Mouse (Mus musculus) erythroid progenitor cell, adult 5-6 weeks (primary cell): ENCODE measurements around the gene Vti1a. TPM values are rescaled to one million over a fixed set of nuclear protein-coding genes. Genes with fewer than 3 reads are reported as not detected.

ENCODE experiments used
- ATAC-seq: replicated peaks from 2 replicates; pipeline ENCODE4 v1.8.0; 2016; ENCODE audit warnings: moderate number of reproducible peaks, mild to moderate bottlenecking, moderate TSS enrichment, inconsistent platforms; ENCODE audit not compliant: poor library complexity, low FRiP score, severe bottlenecking
- total RNA-seq, 2 experiments: library from RNA; stranded (forward) in 1 of 2; stranded (reverse) in 1 of 2; fragments of 150-400 nt in 1 of 2; fragments of 186-747, 209-891 nt in 1 of 2; gene quantifications; 2 replicates each; pipeline versions ENCODE4 v1.2.3 to v1.2.4; 2015 to 2017; ENCODE audit warnings: low replicate concordance in 2 of 2

The Vti1a gene
- total RNA-seq, 2 experiments from 2014 or later = 40.7 to 80.7 TPM

- no peak for ATAC-seq
Observed at GRCm38 (mm10) chr19:55577306-55578042, 261.4 kb downstream of the Vti1a start.

DNA sequence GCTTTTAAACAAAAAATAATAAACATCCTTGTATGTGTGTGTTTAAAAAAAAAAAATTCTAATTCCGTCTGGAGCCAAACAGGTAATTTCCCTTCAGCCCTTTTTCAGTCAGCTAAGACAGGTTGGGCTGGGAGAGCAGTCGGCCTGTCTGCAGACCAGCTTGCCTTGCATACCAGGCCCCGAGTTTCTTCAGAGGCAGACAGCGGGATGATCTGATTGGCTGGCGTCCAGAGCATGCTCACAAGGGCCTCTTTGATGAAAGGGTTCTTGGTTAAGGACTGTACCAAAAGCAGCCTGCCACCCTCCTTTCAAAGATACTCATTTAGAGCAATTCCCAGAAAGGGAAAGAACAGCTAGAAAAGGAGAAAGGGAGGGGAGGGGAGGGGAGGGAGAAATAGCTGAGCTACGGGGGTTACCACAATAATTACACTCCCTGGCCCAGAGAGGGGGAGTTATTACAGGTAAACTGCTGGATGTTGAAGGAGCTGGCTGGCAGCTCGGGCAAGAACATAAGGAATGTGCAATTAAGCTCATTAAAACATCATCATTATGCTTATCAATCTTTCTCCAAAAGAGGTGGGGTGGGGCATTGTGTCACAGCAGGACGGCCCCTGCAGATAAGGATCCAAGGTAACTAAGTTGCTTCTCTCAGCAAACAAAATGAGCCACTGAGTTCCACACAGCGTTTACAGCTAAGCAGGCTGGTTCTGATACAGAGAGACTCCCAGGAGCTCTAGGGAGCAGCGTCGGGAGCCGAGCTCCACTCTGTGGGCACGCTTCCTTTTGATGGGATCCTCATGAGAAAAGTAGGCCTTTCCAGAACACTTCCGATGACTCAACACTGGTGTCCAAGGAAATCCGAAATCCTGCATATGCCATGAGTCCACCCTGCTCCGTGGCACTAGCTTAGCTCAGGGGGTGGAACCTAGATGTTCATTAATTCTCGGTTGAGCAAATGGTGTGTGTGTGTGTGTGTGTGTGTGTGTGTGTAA lies 262.3 kb downstream of the Vti1a start:
- no peak for ATAC-seq

DNA sequence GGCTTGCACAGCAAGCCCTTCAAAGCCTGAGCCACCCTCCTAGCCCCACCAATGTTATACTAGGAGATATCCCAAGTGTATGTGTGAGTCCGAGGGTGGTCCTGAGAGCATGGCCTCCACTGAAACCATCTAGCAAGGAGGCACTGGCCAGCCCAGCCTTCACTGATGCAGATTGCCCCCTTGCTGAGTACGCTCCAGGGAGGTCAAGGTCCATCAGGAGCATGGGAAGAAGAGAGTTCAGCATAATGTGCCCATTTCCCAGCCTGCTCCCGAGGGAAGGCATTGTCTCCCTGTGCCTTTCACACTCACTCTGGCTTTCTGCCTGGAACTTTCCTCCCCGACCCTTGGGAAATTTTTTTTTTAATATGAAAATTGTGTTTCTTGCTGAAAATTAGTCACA lies 263.2 kb downstream of the Vti1a start:
- no peak for ATAC-seq

- ATAC-seq = no peak
Observed at GRCm38 (mm10) chr19:55580152-55580551, 264.1 kb downstream of the Vti1a start.

DNA sequence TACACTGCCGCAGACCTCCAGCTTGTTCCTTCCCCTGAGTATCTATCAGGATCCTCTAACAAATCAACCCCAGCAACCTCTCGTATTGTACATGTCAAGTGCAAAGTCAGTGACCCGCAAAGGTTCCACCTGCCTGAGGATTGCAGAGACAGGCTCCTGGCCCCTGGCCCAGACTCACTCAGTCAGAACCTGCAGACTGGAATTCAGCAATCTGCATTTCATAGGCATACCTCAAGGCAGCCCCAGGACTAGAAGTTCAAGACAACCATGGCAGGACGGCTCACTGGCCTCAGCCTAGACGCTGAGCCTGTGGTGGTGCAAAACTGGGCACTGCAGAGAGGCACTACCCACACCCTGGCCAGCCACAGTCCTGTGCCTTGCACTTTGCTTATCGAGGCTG lies 264.6 kb downstream of the Vti1a start:
- no peak for ATAC-seq

DNA sequence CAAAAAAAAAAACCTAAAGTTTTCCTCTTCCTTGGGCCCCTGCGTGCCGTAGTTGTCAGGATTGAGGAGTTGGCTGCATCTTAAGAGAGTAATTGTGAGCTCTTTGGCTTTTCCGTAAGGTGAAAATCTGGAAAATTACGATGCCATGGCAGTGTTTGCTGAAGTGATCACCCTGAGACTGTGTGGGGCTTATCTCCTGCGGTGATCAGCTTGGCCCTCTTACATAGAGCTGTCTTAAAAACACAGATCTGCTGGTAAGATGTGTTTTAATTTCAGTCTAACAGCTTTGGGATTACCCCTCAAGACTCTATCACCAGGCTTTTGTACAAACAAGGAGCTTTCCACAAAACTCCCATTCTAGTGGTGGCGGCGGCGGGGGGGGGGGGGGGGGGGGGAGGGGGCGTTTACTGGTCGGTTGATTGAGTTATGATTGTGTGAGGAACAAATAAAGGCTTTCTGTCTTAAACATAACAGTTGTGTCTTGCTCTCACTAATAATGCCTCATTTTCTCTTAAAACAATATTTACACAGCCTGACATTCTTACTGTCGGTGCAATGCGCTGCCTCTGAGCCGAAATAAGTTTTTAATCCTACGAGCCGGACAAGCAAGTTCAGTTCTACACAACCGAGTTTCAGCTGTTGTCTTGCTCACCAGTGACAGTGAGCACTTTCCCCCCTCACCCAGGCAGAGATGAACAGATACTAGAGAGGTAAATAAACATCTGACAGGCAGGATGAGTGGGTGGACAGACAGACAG lies 267.0 kb downstream of the Vti1a start:
- no peak for ATAC-seq

- ATAC-seq = no peak
Observed at GRCm38 (mm10) chr19:55585270-55586224, 269.5 kb downstream of the Vti1a start.

- no peak for ATAC-seq
Observed at GRCm38 (mm10) chr19:55587638-55588421, 271.7 kb downstream of the Vti1a start.

DNA sequence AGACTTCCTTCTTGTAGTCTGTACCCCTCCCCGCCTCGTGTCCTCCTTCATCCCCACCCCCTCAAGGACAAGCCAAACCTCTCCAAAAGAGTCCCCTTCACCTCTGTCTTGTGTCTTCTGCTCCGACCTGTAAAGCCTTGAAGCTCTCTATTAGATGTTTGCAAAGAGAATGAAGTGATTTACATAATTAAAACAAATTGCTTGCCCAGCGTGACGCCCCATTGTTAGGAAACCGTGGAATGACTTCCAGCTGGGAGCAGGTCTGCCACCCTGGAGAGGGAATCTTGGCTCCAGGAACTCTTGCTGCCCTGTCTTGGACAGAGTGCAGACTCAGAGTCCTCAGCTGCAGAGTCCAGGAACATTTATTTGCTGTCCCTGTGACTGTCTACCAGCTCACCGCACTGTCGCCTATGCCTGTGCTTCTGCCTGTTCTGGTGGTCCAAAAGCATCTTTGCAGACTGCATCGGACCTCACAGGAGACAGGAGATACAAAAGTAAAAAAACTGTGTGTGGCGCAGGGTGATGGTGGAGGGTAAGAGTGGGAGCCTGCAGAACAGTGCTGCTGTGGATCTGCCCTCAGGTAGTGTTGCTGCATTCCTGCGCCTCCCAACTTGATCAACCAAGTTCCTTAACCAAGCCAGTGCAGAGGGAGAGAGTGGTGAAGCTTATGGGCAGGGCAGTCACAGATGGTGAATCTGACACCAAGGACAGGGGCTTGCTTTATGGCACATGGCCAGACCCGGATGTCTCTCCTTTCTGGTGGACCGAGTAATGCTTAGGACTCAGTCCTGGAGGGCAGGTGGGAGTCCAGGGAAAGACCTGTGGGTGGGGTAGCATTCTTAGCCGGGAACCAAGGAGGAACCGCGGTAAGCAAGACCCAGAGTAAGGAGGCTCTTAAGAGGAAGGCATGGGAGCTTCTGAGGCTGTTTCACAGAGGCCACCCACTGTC lies 273.1 kb downstream of the Vti1a start:
- no peak for ATAC-seq

- no peak for ATAC-seq
Observed at GRCm38 (mm10) chr19:55592876-55593691, 277.0 kb downstream of the Vti1a start.

DNA sequence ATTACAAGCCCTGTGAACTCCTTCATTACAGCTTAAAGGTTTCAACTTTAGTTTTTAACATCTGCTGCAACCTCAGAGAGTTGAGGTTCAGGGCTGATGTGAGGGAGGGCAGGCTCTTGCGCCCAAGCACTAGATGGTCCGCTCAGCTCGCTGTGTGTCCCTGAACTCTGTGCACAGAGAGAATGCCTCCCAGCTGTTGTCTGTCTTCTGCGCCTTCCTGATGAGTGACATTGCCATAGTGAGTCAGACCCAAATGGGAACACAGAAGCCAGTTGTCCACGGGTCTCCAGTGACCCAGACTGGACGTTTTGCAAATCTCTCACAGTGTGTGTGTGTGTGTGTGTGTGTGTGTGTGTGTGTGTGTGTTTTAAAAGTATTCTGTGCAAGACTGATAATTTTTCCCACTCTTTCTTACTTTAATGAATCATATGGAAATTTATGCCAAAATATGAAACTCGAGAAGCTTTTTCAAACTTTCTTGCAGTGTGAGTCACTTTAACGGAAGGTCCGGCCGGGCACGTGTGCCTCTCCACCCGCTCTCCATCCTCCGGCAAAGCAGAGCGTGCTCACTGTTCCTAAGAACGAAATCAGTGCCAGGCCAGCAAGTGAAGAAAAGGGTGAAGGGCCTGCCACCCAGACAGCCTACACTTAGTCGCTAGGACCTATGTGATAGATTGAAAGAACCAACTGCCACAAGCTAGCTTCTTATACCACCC lies 277.8 kb downstream of the Vti1a start:
- no peak for ATAC-seq

- no peak for ATAC-seq
Observed at GRCm38 (mm10) chr19:55594451-55594850, 278.4 kb downstream of the Vti1a start.

DNA sequence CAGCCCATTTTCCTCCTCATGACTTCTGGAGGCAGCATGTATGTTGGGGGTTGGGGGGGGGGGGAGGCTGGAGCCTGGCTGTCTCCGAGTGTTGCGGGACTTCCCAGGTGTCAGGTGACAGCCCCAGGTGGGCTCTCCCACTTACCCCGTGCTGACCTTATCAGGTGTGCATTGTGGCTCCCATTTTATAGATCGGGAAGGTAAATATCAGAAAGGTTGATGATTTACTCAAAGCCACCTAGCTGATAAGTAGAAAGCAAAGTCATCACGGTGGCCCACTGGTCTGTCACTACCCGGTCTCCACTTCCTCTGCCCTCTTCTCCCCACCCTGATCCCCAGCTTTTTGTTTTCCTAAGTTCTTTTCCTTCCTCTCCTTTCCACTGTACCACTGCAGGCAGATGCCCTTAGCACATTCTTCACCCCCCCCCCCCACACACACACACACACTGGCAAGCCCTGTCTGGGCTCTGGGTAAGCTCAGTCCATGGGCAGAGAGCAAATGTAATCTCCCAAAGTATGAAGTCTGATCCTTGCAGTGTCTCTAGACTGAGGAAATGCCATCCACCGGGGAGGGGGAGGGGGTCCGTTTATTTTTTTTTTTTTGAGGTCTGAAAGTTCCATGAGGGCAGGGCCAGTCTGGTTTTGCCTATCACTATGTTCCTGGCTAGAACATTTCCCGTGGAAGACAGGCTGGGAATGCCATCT lies 280.0 kb downstream of the Vti1a start:
- no peak for ATAC-seq

DNA sequence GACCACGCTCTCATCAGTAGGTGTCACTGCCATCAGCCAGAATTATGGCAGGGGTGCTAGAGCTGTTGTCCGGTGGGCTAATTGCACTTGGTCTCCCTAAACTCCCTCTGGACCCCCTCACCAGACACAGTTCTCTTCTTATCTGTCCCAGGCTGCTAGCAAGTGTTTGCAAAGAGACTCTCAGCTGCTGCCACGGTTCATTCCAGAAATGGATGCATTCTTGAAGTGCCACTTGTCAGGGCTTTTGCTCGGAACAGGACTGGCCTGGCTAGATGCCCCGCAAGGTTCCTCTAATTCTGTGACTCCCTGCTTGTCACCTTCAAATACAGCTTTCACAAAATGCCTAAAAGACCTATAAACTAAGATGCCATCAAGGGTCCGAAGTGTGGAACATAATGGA lies 280.7 kb downstream of the Vti1a start:
- no peak for ATAC-seq

- no peak for ATAC-seq
Observed at GRCm38 (mm10) chr19:55597296-55597695, 281.2 kb downstream of the Vti1a start.
